Mouse (Mus musculus): Measurements from ENCODE around the gene Tcp11l2.

Gene Tcp11l2

DNA sequence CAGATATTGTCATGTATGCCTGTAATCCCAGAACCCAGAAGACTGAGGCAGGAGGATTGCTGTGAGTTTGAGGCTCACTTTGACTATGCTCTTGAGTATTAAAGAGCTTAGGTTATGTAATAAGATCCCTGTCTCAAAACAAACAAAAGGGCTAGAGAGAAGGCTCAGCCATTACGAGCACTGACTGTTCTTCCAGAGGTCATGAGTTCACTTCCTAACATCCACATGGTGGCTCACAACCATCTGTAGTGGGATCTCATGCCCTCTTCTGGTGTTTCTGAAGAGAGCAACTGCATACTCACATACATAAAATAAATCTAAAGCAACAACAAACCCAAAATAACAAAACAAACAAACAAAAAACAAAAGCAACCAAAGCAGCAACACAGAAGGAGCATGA, 21.7 kb downstream of the Tcp11l2 start:
- no peak for DNase-seq (ENCODE audit: low spot score in 2 of 2)

- DNase-seq (ENCODE audit: low spot score in 2 of 2), result no peak
Observed at GRCm38 (mm10) chr10:84600136-84600535, 23.7 kb downstream of the Tcp11l2 start.

DNA sequence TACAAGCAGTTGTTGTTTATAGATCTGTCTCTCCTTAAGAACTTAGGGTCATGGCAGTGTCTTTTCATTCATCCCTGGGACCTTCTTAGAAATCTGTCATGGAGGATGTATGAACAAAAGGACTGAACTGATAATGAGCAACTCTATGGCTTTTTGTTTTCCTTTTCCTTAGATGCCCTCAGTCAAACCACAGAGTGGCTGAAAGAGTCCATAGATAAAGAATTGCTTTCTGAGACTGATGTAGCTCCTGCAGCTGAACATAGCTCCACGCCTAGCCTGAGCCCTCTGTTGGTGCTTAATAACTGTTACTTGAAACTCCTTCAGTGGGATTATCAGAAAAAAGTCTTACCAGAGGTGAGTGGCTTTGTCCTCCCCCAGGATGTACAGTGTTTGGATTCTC, 27.9 kb downstream of the Tcp11l2 start:
- DNase-seq (ENCODE audit: low spot score in 2 of 2), result no peak

GRCm38 (mm10) chr10:84608361-84608760, 31.9 kb downstream of the Tcp11l2 start:
- DNase-seq (ENCODE audit: low spot score in 2 of 2), result no peak

DNA sequence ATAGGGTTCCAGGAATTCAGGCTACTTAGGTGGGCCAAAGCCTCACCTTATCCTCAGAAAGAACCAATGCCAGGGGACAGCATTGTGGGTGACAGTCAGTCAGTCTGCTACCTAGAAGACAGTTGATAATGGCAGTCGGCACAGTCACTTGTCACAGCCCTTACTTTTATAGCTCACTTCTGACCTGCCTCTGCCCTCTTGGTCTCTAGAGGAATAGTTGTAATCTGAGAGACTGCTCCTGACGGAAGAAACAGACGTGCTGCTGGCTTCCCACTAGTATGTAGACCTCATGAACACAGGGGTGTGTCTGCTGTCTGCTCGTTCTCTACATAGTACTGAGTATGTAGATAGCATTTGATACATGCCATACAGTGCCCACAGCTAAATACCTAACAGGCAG, 33.9 kb downstream of the Tcp11l2 start:
- DNase-seq (ENCODE audit: low spot score in 2 of 2), result no peak

DNA sequence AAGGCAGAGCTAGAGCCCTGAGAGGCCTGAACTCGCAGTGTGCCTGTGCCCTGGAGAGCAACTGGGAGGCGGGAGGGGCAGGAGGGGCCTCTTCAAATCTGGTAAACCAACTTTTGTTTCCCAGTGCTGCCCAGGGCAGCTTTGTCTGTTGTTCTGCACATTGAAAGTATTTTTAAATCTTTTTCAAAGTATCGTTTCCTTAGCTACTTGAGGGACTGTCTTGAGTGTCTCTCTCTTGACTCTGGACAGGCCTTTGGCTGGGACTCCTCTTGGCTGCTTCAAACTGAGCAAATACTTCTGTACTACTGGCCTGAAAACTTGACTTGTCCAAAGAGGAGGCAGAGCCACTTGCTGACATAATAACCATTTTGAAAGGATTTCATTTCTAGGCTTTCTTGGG, 34.4 kb downstream of the Tcp11l2 start:
- DNase-seq (ENCODE audit: low spot score in 2 of 2), result no peak

GRCm38 (mm10) chr10:84611664-84612063, 35.2 kb downstream of the Tcp11l2 start:
- no peak for DNase-seq (ENCODE audit: low spot score in 2 of 2)

GRCm38 (mm10) chr10:84612281-84612680, 35.9 kb downstream of the Tcp11l2 start:
- no peak for DNase-seq (ENCODE audit: low spot score in 2 of 2)

GRCm38 (mm10) chr10:84613366-84613765, 36.9 kb downstream of the Tcp11l2 start:
- DNase-seq (ENCODE audit: low spot score in 2 of 2), result no peak

DNA sequence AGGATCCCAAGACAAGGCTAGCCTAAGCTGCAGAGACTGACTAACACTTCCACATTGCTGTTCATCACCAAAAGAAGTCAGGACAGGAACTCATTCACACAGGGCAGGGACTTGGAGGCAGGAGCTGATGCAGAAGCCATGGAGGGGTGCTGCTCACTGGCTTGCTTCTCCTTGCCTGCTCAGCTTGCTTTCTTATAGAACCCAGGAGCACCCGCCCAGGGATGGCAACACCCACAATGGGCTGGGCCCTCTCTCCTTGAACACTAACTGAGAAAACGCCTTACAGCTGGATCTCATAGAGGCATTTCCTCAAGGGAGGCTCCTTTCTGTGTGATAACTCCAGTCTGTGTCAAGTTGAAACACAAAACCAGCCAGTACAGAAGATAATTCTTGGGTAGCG, 38.6 kb downstream of the Tcp11l2 start:
- DNase-seq (ENCODE audit: low spot score in 2 of 2), result no peak

- DNase-seq (ENCODE audit: low spot score in 2 of 2), result peak; percentile 88 to 90
Observed at GRCm38 (mm10) chr10:84621826-84622790, 45.7 kb downstream of the Tcp11l2 start, which contains the start of gene Polr3b. Polr3b (plus strand) TSS chr10:84622292.

DNA sequence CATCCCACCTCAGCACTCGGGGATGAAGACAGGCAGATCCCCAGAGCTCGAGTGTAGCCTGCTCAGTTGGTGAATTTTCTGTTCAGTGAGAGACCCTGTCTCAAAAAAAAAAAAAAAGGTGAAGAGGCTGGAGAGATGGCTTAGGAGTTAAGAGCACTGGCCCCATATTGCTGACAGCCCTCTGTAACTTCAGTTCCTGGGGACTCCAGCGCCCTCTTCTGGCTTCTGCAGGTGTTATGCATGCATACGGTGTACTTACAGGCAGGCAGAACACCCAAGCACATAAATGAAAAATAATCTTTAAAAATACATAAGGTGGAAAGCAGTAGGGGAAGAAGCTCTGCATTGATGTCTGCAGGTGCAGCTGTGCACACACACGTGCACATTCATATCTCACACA, 54.8 kb downstream of the Tcp11l2 start:
- no peak for DNase-seq (ENCODE audit: low spot score in 2 of 2)

DNA sequence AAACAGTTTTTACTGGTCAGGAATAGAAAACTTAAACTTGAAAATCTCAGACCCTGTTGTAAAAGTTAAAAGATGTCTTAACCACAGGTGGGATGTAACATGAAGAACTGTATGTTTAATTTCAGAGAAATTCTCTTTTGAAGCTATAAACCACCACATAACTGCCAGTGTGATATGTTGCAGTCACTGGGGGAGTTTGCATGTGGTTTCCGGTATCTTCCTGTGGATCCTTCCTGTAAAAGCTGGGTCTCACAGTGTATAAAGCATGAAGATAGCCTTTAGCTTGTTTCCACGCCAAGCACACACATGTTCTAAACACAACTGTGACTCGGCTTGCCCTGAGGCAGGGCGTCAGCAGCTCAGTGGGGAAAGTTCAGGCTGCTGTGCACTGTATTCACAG, 55.6 kb downstream of the Tcp11l2 start:
- DNase-seq (ENCODE audit: low spot score in 2 of 2), result no peak

DNA sequence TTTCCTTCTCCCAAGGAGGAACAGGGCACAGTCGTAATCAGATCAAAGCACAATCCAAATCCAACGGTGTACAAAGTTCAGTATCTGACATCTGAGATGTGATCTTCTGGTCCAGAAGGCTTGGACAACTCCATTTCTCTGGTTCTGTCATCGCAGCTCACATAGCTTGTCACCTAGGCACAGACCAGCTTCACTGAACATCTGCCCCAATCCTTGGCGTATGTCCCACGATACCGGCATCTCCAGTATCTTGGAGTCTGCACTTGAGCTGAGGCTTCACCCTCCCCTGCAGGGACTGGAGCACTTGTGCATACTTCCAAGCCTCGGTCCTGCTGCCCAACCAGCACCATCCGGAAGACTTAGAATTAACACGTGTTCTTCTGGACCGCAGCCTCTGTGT, 60.2 kb downstream of the Tcp11l2 start:
- no peak for DNase-seq (ENCODE audit: low spot score in 2 of 2)

DNA sequence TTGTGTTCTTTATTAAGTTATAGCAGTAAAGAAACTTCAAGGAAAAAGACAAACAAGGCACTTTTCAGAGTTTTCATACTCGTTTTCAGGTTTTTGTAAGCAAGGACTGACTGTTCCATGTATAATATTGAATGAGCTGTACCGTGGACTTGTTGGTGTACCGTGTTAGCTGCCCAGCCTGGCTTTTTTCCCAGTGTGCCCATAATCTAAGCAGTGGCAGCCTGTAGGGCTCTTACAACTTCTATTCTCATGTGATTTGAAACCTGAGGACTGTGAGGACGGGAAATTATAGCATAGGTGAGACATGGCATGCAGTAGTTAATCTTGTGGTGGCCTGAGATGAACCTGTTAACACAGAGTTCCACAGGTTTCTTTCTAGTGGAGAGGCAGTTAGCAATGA, 62.0 kb downstream of the Tcp11l2 start:
- DNase-seq (ENCODE audit: low spot score in 2 of 2), result no peak

GRCm38 (mm10) chr10:84639525-84640287, 63.3 kb downstream of the Tcp11l2 start:
- no peak for DNase-seq (ENCODE audit: low spot score in 2 of 2)

- no peak for DNase-seq (ENCODE audit: low spot score in 2 of 2)
Observed at GRCm38 (mm10) chr10:84640861-84641260, 64.4 kb downstream of the Tcp11l2 start.

DNA sequence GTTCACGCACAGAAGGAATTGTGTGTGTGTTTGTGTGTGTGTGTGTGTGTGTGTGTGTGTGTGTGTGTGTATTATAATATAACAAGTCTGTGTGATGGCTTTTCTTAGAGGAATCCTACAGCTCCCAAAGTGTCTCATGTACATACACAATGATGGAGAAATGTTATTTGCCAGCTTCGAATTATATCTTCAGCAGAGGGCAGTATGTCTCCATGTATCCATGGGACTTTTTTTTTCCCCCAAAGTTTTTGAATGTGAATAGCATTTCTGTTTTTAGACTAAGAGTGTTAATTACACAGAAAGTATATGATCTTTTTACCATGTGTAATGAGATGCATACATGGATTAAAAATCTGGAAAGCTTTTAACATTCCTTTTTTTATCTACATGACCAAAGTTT, 65.2 kb downstream of the Tcp11l2 start:
- DNase-seq (ENCODE audit: low spot score in 2 of 2), result no peak

GRCm38 (mm10) chr10:84645940-84646339, 69.5 kb downstream of the Tcp11l2 start:
- DNase-seq (ENCODE audit: low spot score in 2 of 2), result no peak

GRCm38 (mm10) chr10:84646506-84647102, 70.2 kb downstream of the Tcp11l2 start:
- DNase-seq (ENCODE audit: low spot score in 2 of 2), result peak; percentile 30 to 42

- no peak for DNase-seq (ENCODE audit: low spot score in 2 of 2)
Observed at GRCm38 (mm10) chr10:84647264-84647663, 70.8 kb downstream of the Tcp11l2 start.

DNA sequence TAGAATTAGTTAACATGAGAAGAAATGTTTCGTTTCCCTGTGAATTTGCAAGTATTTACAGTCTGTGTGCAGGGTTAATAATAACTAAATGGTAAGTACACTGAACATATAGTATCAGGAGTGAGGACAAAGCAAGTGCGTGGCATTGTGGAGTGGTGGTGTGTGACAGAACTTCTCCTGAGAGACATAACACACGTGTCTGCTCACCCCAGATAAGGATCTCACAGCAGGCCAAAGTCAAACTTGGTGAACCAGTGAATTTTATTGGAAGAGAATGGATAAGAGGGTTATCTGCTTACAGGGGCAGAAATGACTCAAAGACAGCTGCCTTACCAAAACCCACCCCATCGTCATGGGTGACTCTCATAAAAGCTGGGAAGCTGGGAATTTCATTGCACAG, 72.5 kb downstream of the Tcp11l2 start:
- DNase-seq (ENCODE audit: low spot score in 2 of 2), result no peak
